Mouse (Mus musculus) liver, embryonic 12.5 days (tissue): ENCODE measurements around the gene Adap1. TPM values are rescaled to one million over a fixed set of nuclear protein-coding genes. Genes with fewer than 3 reads are reported as not detected.

ENCODE experiments used
- ATAC-seq: fragments of 200-750 bp; cut with Nextera tagmentation; 2 replicates; pipeline ENCODE4 v1.8.0; 2017; ENCODE audit warnings: moderate number of reproducible peaks, mild to moderate bottlenecking, moderate library complexity
- H3K27ac ChIP-seq: fragments of 300-500 bp; sonication (generic); 2 replicates; pipeline ENCODE4 v1.5.1; 2016; ENCODE audit warnings: mild to moderate bottlenecking
- H3K27me3 ChIP-seq: fragments of 300-500 bp; sonication (generic); replicated peaks from 2 replicates; pipeline ENCODE4 v1.6.1; 2016; ENCODE audit warnings: mild to moderate bottlenecking, moderate library complexity
- H3K36me3 ChIP-seq: fragments of 300-500 bp; sonication (generic); 2 replicates; pipeline ENCODE4 v1.6.1; 2016; ENCODE audit warnings: mild to moderate bottlenecking, moderate library complexity
- H3K4me1 ChIP-seq: fragments of 300-500 bp; sonication (generic); 2 replicates; pipeline ENCODE4 v1.6.1; 2016
- H3K4me2 ChIP-seq: fragments of 300-500 bp; sonication (generic); 2 replicates; pipeline ENCODE4 v1.6.1; 2016; ENCODE audit warnings: mild to moderate bottlenecking, moderate library complexity
- H3K4me3 ChIP-seq: fragments of 300-500 bp; sonication (generic); 2 replicates; pipeline ENCODE4 v1.5.1; 2016; ENCODE audit warnings: mild to moderate bottlenecking, moderate library complexity
- H3K9ac ChIP-seq: fragments of 300-500 bp; sonication (generic); 2 replicates; pipeline ENCODE4 v1.6.1; 2016; ENCODE audit warnings: mild to moderate bottlenecking, moderate library complexity
- H3K9me3 ChIP-seq: fragments of 300-500 bp; sonication (generic); replicated peaks from 2 replicates; pipeline ENCODE4 v1.6.1; 2016; ENCODE audit warnings: mild to moderate bottlenecking, moderate library complexity
- WGBS: fragments of 180-500 bp; shearing (Covaris S2); methylation state at CpG from one replicate; pipeline ENCODE4 v1.1.7; 2016; ENCODE audit not compliant: insufficient replicate concordance; 5-methylcytosine and 5-hydroxymethylcytosine counted together
- polyA plus RNA-seq: library from polyadenylated mRNA; unstranded; fragments of >200 nt; fragmentation: Nextera tagmentation; extraction: Ambion mirVana; gene quantifications from 2 replicates; pipeline ENCODE4 v1.2.1, GENCODE M21; 2016

Adap1 gene
- polyA plus RNA-seq, 1 experiment from 2014 or later: 7.3 TPM

DNA sequence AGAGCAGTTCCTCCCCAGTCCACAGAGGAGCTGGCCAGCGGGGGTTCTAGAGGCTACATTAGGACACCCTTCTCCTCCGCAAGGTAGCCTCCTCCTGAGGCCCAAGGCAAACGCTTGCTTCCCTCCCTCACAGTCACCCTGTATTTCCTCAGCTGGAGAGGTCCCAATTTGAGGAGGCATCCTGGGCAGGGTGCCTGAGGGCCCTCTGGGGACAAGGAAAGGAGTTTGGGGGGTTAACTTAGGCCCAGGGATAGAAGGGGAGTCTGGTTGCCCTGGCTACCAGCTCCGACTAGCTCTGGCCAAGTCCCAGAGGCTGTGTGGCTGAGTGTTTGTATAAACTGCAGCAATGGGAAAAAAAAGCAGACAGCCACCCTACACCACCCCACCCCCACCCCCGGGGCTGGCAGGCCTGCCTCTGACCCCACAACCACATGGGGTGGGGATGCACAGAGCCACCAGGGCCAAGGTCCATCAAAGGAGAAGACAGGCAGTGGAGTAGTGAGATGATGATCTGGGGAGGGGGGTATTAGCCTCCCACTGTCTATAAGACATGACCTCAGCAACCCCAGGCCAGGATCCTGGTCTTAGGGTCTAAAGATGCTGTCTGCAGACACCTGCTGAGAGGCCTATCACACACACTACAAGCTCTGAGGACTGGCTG lies 39.6 kb upstream of the Adap1 start:
- H3K36me3 ChIP-seq: 0 out of 2 replicates have a peak, but pooled peaks cover 16% of the 10 kb centered on the region
- peak overlapping the region; percentile 28 for H3K4me2 ChIP-seq
- WGBS: 39% methylated on average over 5 of the region's 5 CpGs
- peak overlapping the region; percentile 24; the same call in 1 of the 2 replicates for H3K9ac ChIP-seq
- H3K4me1 ChIP-seq: peaks cover 61% of the 10 kb centered on the region
- peak overlapping the region; percentile 58 for H3K27ac ChIP-seq
- H3K4me3 ChIP-seq: no peak overlapping the region
- no peaks in the 10 kb centered on the region for H3K27me3 ChIP-seq
- H3K9me3 ChIP-seq: no peaks in the 10 kb centered on the region
- ATAC-seq: peak; percentile 19

- H3K9ac ChIP-seq: peak overlapping the region; percentile 35; the same call in 1 of the 2 replicates
- peaks cover 55% of the 10 kb centered on the region for H3K4me1 ChIP-seq
- 22% methylated on average over 12 of the region's 12 CpGs for WGBS
- H3K9me3 ChIP-seq: no peaks in the 10 kb centered on the region
- H3K4me2 ChIP-seq: peak overlapping the region; percentile 28
- H3K27ac ChIP-seq: peak overlapping the region; percentile 58
- H3K36me3 ChIP-seq: 0 out of 2 replicates have a peak, but pooled peaks cover 17% of the 10 kb centered on the region
- no peaks in the 10 kb centered on the region for H3K27me3 ChIP-seq
- peak; percentile 53 for ATAC-seq
- no peak overlapping the region for H3K4me3 ChIP-seq
These were observed 39.0 kb upstream of the Adap1 start for GRCm38 (mm10) chr5:139364260-139364910.

DNA sequence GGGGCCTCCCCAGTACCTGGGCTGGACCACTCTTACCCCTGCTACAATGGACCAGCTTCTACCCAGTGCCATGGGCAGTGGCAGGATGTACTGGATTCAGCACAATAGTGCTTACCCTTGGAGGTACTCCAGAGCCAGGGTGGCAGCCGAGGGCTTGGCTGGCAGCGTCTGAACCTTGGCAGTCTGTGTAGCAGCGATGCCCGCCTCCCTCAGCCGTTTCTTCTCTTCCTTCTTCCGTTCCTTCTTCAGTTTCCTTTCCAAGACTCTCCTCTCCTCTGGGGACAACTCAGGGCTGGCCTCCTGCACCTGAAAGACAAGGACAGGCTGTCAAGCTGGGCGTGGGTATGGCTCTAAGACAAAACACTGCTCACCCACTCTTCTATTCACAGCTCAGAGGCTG lies 38.4 kb upstream of the Adap1 start:
- Histone ChIP-seq H3K27me3 (no peaks in the 10 kb centered on the region), H3K4me3 (no peak overlapping the region), H3K36me3 (peaks cover 20% of the 10 kb centered on the region; the same call in 1 of the 2 replicates), H3K9ac (no peak overlapping the region), H3K4me2 (no peak overlapping the region), H3K9me3 (no peaks in the 10 kb centered on the region), H3K4me1 (peaks cover 51% of the 10 kb centered on the region), H3K27ac (no peak overlapping the region)
- ATAC-seq: no peak
- WGBS: 55% methylated on average over 7 of the region's 7 CpGs

GRCm38 (mm10) chr5:139359244-139359643 lies 33.8 kb upstream of the Adap1 start:
- H3K4me2 ChIP-seq: no peak overlapping the region
- peaks cover 16% of the 10 kb centered on the region; the same call in 1 of the 2 replicates for H3K36me3 ChIP-seq
- no peak overlapping the region for H3K27ac ChIP-seq
- H3K27me3 ChIP-seq: no peaks in the 10 kb centered on the region
- no peak for ATAC-seq
- H3K9me3 ChIP-seq: no peaks in the 10 kb centered on the region
- H3K9ac ChIP-seq: no peak overlapping the region
- H3K4me3 ChIP-seq: no peak overlapping the region
- H3K4me1 ChIP-seq: peaks cover 7% of the 10 kb centered on the region
- WGBS: 81% methylated on average over 5 of the region's 5 CpGs

DNA sequence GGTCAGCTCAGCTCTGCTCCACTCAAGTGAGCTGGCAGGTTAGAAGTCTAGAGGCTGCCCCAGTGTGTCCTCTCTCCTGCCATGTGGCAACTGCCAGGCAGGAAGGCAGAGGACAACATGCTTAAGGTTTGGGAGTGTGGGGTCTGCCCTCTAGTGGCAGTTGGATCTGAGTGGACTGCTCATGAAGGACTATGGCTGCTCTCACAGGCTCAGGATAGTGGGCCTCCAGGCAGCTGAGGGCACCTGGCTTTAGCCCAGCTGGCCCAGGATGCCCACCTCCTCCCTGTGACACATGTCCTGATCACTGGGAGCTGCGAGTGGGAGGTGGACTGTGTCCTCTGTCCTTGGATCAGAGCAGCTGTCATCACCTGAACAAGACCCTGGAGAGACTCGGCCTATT lies 33.2 kb upstream of the Adap1 start:
- H3K27me3 ChIP-seq: no peaks in the 10 kb centered on the region
- ATAC-seq: peak; percentile 30; the same call in 1 of the 2 replicates
- peaks cover 8% of the 10 kb centered on the region for H3K4me1 ChIP-seq
- no peak overlapping the region for H3K4me3 ChIP-seq
- 65% methylated on average over 2 of the region's 2 CpGs for WGBS
- H3K9me3 ChIP-seq: no peaks in the 10 kb centered on the region
- H3K9ac ChIP-seq: no peak overlapping the region
- H3K36me3 ChIP-seq: peaks cover 16% of the 10 kb centered on the region; the same call in 1 of the 2 replicates
- H3K4me2 ChIP-seq: no peak overlapping the region
- no peak overlapping the region for H3K27ac ChIP-seq

- peaks cover 23% of the 10 kb centered on the region for H3K27me3 ChIP-seq
- H3K27ac ChIP-seq: no peak overlapping the region
- H3K4me3 ChIP-seq: no peak overlapping the region
- H3K4me2 ChIP-seq: no peak overlapping the region
- no peak for ATAC-seq
- H3K9ac ChIP-seq: no peak overlapping the region
- peaks cover 41% of the 10 kb centered on the region for H3K4me1 ChIP-seq
- H3K36me3 ChIP-seq: peaks cover 6% of the 10 kb centered on the region; the same call in 1 of the 2 replicates
- WGBS: 35% methylated on average over 19 of the region's 19 CpGs
- H3K9me3 ChIP-seq: no peaks in the 10 kb centered on the region
These were observed 29.9 kb upstream of the Adap1 start for GRCm38 (mm10) chr5:139355235-139355772.

- 77% methylated on average over 11 of the region's 11 CpGs for WGBS
- Histone ChIP-seq H3K9ac (no peak overlapping the region), H3K4me1 (peaks cover 55% of the 10 kb centered on the region), H3K36me3 (no peaks in the 10 kb centered on the region), H3K4me3 (no peak overlapping the region), H3K27me3 (peaks cover 25% of the 10 kb centered on the region), H3K27ac (no peak overlapping the region), H3K9me3 (no peaks in the 10 kb centered on the region), H3K4me2 (no peak overlapping the region)
- no peak for ATAC-seq
These were observed 28.5 kb upstream of the Adap1 start for GRCm38 (mm10) chr5:139353946-139354345.

GRCm38 (mm10) chr5:139353496-139353895 lies 28.1 kb upstream of the Adap1 start:
- Histone ChIP-seq H3K36me3 (no peaks in the 10 kb centered on the region), H3K4me3 (no peak overlapping the region), H3K9me3 (no peaks in the 10 kb centered on the region), H3K9ac (no peak overlapping the region), H3K27ac (no peak overlapping the region), H3K4me2 (no peak overlapping the region), H3K27me3 (peaks cover 25% of the 10 kb centered on the region), H3K4me1 (peaks cover 59% of the 10 kb centered on the region)
- 49% methylated on average over 10 of the region's 10 CpGs for WGBS
- no peak for ATAC-seq

- H3K4me2 ChIP-seq: peak within 1 kb of the TSS; percentile 14; the same call in 1 of the 2 replicates
- no peaks in the 10 kb centered on the region for H3K36me3 ChIP-seq
- 45% methylated on average over 6 of the region's 6 CpGs for WGBS
- H3K9me3 ChIP-seq: no peaks in the 10 kb centered on the region
- no peak within 1 kb of the TSS for H3K4me3 ChIP-seq
- peaks cover 59% of the 10 kb centered on the region for H3K4me1 ChIP-seq
- ATAC-seq: no peak
- peaks cover 32% of the 10 kb centered on the region for H3K27me3 ChIP-seq
- H3K9ac ChIP-seq: no peak within 1 kb of the TSS
- H3K27ac ChIP-seq: peak within 1 kb of the TSS; percentile 34
These were observed 26.9 kb upstream of the Adap1 start, which contains the start of gene Cyp2w1 for GRCm38 (mm10) chr5:139352317-139352716. Cyp2w1 (plus strand) TSS chr5:139352617.

- Histone ChIP-seq H3K4me2 (no peak overlapping the region), H3K27ac (peak overlapping the region; percentile 34), H3K27me3 (peaks cover 32% of the 10 kb centered on the region), H3K36me3 (no peaks in the 10 kb centered on the region), H3K4me3 (no peak overlapping the region), H3K4me1 (peaks cover 59% of the 10 kb centered on the region), H3K9me3 (no peaks in the 10 kb centered on the region), H3K9ac (no peak overlapping the region)
- 27% methylated on average over 8 of the region's 8 CpGs for WGBS
- ATAC-seq: no peak
These were observed 26.2 kb upstream of the Adap1 start for GRCm38 (mm10) chr5:139351628-139352027.

GRCm38 (mm10) chr5:139351134-139351533 lies 25.7 kb upstream of the Adap1 start, which contains the start of gene Cox19:
Cox19 (minus strand) TSS chr5:139351418.
- Histone ChIP-seq H3K27ac (peak within 1 kb of the TSS; percentile 34), H3K36me3 (no peaks in the 10 kb centered on the region), H3K9ac (no peak within 1 kb of the TSS), H3K4me2 (peak within 1 kb of the TSS; percentile 14; the same call in 1 of the 2 replicates), H3K4me3 (no peak within 1 kb of the TSS), H3K27me3 (peaks cover 32% of the 10 kb centered on the region), H3K4me1 (peaks cover 59% of the 10 kb centered on the region), H3K9me3 (no peaks in the 10 kb centered on the region)
- WGBS: 43% methylated on average over 5 of the region's 5 CpGs
- ATAC-seq: no peak

DNA sequence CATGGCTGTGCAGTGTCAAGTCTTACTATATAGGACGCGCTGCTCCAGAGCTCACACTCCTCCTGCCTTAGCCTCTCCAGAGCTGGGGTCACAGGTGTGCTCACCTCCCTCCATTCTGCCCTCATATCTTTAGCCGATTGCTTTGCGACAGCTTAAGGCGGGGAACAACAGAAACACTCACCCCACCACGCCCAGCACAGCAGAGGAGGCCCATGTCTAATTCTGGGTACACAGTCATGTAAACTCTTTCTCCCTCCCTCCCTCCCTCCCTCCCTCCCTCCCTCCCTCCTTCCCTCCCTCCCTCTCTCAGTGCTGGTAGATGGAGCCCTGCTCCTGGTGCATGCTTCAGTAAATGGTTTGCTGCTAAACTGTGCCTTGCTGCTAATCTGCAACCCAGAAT lies 24.3 kb upstream of the Adap1 start:
- H3K36me3 ChIP-seq: no peaks in the 10 kb centered on the region
- ATAC-seq: peak; percentile 65

More for the DNA sequence above, 24.3 kb upstream of the Adap1 start:
- Histone ChIP-seq H3K4me3 (no peak overlapping the region), H3K9me3 (no peaks in the 10 kb centered on the region), H3K27ac (peak overlapping the region; percentile 57), H3K4me1 (peaks cover 65% of the 10 kb centered on the region), H3K4me2 (peak overlapping the region; percentile 49), H3K27me3 (peaks cover 32% of the 10 kb centered on the region), H3K9ac (peak overlapping the region; percentile 52)
- 50% methylated on average over 6 of the region's 6 CpGs for WGBS
